Mouse (Mus musculus) gastrocnemius, adult 8-10 months (tissue): Measurements from ENCODE around the gene Slc6a20b. TPM values are rescaled to one million over a fixed set of nuclear protein-coding genes. Genes with fewer than 3 reads are reported as not detected.

ENCODE experiments used
- DNase-seq, 2 experiments: peaks; one replicate each; pipeline ENCODE4 v3.0.0; 2022; ENCODE audit warnings: low spot score in 2 of 2
- total RNA-seq, 4 experiments: library from RNA; stranded (reverse); gene quantifications; 2 replicates each; pipeline ENCODE4 v1.2.4; 2022

The Slc6a20b gene
- total RNA-seq, 4 experiments from 2014 or later: not detected

DNA sequence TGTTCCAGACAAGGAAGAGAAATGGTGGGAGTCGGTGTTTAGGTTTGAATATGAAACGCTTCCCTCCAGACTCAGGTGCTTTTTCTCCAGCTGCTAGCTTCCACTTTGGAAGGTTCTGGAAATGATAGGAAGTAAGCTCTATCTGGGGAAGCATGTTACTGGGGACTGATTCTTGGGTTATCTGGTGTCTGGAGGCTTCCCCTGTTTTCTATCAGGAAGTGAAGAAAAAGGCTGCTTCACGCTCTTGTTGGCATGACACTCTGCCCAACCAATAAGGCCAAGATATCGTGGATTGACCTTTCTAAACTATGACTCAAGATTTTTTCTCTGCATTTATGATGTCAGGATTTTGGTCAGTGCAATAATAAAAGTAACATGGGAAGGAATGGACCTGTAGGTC lies 37.2 kb downstream of the Slc6a20b start:
- DNase-seq: no peak

- no peak for DNase-seq
Observed at GRCm38 (mm10) chr9:123589240-123589910, 43.0 kb downstream of the Slc6a20b start.

DNA sequence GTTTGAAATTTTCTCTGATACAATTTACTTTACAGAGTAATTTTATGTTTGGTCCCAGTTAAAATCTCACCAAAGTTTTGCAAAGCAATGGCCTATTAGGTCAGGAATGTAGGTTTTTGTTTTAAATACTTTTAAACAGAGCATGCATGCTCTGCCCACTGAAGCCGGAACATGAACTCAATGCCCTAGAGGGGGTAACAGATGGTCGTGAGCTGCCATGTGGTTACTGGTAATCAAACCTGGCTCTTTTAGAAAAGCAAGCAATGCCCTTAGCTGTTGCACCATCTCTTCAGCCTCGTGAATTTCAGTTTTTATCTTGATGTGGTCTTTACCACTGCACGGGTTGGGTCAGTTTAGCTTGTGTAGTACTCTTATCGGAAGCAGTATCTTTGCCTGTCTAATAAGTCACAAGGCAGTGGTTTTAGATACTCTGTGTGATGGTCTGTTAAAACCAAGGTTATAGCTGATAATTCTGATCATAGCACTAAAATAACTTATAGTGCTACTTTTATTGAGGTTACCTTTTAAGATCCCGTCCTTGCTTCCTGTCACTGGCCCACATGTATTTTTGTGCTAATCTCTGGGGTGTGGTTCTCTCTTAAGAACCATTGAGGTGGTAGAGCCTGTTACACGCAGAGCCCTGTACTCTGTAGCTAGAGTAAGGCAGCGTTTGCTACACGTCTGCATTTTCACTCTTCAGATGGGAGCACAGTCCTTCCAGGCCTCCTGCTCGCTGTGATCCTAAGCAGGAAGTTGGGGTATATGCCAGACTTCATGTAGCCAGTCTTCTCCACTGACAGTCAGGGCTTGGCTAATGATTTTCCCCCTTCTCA lies 54.8 kb downstream of the Slc6a20b start:
- DNase-seq: no peak

DNA sequence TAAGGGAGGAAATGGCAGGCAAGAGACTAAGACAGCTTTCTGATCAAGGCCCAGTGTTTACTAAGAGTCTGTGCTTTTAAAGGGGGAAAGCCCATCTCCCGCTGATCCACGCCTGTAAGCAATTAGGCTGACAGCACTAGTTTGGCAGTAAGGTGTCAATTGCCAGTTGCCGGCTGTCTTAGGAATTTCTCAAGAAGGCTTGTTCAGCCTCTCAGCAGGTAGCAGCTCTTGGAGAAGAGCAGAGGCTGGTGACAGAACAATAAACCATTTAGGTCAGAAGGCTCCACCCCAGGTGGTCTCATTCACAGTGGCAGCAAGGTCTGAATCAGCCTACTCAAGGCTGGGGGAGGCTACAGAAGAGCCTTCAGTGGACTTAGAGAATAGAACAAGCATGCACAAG lies 77.8 kb downstream of the Slc6a20b start:
- no peak for DNase-seq

Other genes starting within 250 kb of the Slc6a20b start
- gene Limd1, start 153.9 kb downstream of the Slc6a20b start, total RNA-seq: 10 to 100 TPM; 34.3 to 48.3 (median 40.6) TPM
- gene Sacm1l, start 102.8 kb downstream of the Slc6a20b start, total RNA-seq: 10 to 100 TPM; 15.8 to 25.1 (median 19.2) TPM
- not detected for gene Ccr9, start 45.9 kb upstream of the Slc6a20b start, total RNA-seq
- gene Slc6a20a, start 46.3 kb upstream of the Slc6a20b start, total RNA-seq: not detected
- 10 to 100 TPM; 13.1 to 17.7 (median 15.2) TPM for gene Lztfl1, start 85.1 kb upstream of the Slc6a20b start, total RNA-seq
- not detected for gene Cxcr6, start 173.9 kb upstream of the Slc6a20b start, total RNA-seq
- gene Fyco1, start 219.3 kb upstream of the Slc6a20b start, total RNA-seq: 100 to 1,000 TPM; 151 to 190 (median 177) TPM
- gene Xcr1, start 229.5 kb upstream of the Slc6a20b start, total RNA-seq: not detected